Mouse (Mus musculus) intestine, postnatal 0 days (tissue): ENCODE data around the gene Rpl29. TPM values are rescaled to one million over a fixed set of nuclear protein-coding genes. Genes with fewer than 3 reads are reported as not detected.

Experiments used
- ATAC-seq: fragments of 200-750 bp; cut with Nextera tagmentation; 2 replicates; pipeline ENCODE4 v1.8.0; 2017; ENCODE audit warnings: mild to moderate bottlenecking, moderate TSS enrichment, moderate library complexity
- H3K27ac ChIP-seq: fragments of 300-500 bp; sonication (generic); 2 replicates; pipeline ENCODE4 v1.5.1; 2014; ENCODE audit warnings: mild to moderate bottlenecking, low read depth, low read length, moderate library complexity
- H3K27me3 ChIP-seq: fragments of 300-500 bp; sonication (generic); replicated peaks from 2 replicates; pipeline ENCODE4 v1.6.1; 2014; ENCODE audit warnings: low read length, mixed read lengths; ENCODE audit not compliant: control insufficient read depth, insufficient read depth
- H3K36me3 ChIP-seq: fragments of 300-500 bp; sonication (generic); 2 replicates; pipeline ENCODE4 v1.6.1; 2014; ENCODE audit warnings: mild to moderate bottlenecking, moderate library complexity; ENCODE audit not compliant: control insufficient read depth, insufficient read depth
- H3K4me1 ChIP-seq: fragments of 300-500 bp; sonication (generic); replicated peaks from 2 replicates; pipeline ENCODE4 v1.6.1; 2014; ENCODE audit warnings: antibody characterized with exemption, low read length, mixed read lengths; ENCODE audit not compliant: control insufficient read depth, insufficient read depth
- H3K4me2 ChIP-seq: fragments of 300-500 bp; sonication (generic); replicated peaks from 2 replicates; pipeline ENCODE4 v1.6.1; 2014; ENCODE audit warnings: low read depth, mild to moderate bottlenecking, moderate library complexity
- H3K4me3 ChIP-seq: fragments of 300-500 bp; sonication (generic); 2 replicates; pipeline ENCODE4 v1.5.1; 2014; ENCODE audit warnings: low read depth, low read length
- H3K9ac ChIP-seq: fragments of 300-500 bp; sonication (generic); 2 replicates; pipeline ENCODE4 v1.6.1; 2014; ENCODE audit warnings: mild to moderate bottlenecking, low read depth, low read length
- H3K9me3 ChIP-seq: fragments of 300-500 bp; sonication (generic); 2 replicates; pipeline ENCODE4 v1.6.1; 2016; ENCODE audit warnings: mixed run types; ENCODE audit not compliant: control insufficient read depth
- CTCF ChIP-seq: sonication (generic); IDR thresholded peaks from 2 replicates; pipeline ENCODE4 v1.5.1; 2016; ENCODE audit warnings: low read depth, mild to moderate bottlenecking, control low read depth, antibody characterized with exemption, moderate library complexity
- WGBS: fragments of 180-500 bp; shearing (Covaris S2); extraction: QIAGEN DNeasy Blood & Tissue Kit; methylation state at CpG from one replicate; pipeline ENCODE4 v1.1.7; 2014; 5-methylcytosine and 5-hydroxymethylcytosine counted together
- polyA plus RNA-seq: library from polyadenylated mRNA; unstranded; fragments of >200 nt; fragmentation: Nextera tagmentation; extraction: Ambion mirVana; gene quantifications from 2 replicates; pipeline ENCODE4 v1.2.1, GENCODE M21; 2015

Rpl29 gene
- polyA plus RNA-seq, 1 experiment from 2014 or later: 575 TPM

DNA sequence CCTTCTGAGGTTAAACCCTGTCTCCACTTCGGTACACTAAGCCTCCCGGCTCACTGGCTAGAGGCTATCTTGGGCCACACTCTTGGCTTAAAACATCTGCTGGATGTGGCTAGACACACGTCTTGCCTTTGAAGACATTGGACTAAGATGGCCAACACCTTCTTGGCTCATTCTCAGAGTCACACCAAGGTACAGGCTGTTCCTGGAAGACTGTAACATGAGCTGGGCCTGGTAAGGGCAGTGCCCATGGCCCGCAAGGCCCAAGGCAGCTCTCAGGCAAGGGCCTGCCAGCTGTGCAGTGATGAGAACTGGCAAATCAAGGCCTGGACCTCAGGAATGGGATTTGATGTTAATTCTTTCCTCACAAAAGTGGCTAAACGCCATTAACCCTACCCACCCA is 15.6 kb upstream of the Rpl29 start:
- H3K36me3 ChIP-seq: no peaks in the 10 kb centered on the region
- WGBS: 84% methylated on average over 5 of the region's 5 CpGs
- ATAC-seq: no peak
- H3K27ac ChIP-seq: no peak overlapping the region
- no peaks in the 10 kb centered on the region for H3K4me1 ChIP-seq
- no peaks in the 10 kb centered on the region for H3K27me3 ChIP-seq
- no peak for TF ChIP-seq CTCF
- no peaks in the 10 kb centered on the region for H3K9me3 ChIP-seq
- H3K4me2 ChIP-seq: no peak overlapping the region
- no peak overlapping the region for H3K4me3 ChIP-seq
- H3K9ac ChIP-seq: no peak overlapping the region

GRCm38 (mm10) chr9:106416826-106417225 is 12.4 kb upstream of the Rpl29 start:
- Histone ChIP-seq H3K4me2 (no peak overlapping the region), H3K9ac (no peak overlapping the region), H3K4me3 (no peak overlapping the region), H3K36me3 (no peaks in the 10 kb centered on the region), H3K27ac (no peak overlapping the region), H3K4me1 (no peaks in the 10 kb centered on the region), H3K27me3 (peaks cover 7% of the 10 kb centered on the region; the same call in 1 of the 2 replicates), H3K9me3 (no peaks in the 10 kb centered on the region)
- ATAC-seq: no peak
- TF ChIP-seq CTCF: no peak
- WGBS: 89% methylated on average over 6 of the region's 6 CpGs

DNA sequence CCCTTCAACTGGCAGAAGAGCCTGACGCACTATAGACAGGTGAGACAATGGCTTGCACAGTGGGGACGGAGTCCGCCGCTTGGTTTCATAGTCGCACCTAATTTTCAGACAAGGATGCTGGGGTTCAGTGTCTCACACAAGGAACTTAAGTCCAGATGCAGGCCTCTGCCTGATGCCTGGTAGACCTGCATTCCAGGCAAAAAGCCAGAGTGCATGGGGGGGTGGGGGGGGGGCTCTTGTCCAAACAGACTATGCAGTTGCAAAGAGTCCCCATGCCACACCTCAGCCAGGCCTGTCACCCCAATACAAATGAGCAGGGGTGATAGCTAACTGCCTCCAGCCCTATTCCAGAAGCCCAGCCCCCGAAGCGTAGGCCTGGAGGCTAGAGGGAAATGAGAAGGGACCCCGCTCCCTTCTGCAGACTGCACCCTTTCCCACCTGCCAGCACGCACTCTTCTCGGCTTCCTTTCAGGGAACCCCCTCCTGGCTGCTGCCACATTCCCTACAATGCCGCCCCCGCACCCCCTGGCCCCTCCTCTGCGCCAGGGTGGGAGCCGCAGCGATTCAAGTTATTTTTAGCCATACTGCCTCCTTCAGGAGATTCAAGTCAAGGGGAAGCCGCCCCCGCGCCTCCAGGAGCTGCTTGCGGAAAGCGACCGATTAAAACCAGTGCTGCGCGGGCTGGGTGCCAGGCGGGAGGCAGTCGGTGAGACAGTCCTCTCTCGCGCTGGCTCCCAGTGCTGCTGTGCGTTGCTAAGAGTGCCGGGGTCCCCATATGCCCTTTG is 11.2 kb upstream of the Rpl29 start:
- peak; percentile 17; the same call in 1 of the 2 replicates for ATAC-seq

DNA sequence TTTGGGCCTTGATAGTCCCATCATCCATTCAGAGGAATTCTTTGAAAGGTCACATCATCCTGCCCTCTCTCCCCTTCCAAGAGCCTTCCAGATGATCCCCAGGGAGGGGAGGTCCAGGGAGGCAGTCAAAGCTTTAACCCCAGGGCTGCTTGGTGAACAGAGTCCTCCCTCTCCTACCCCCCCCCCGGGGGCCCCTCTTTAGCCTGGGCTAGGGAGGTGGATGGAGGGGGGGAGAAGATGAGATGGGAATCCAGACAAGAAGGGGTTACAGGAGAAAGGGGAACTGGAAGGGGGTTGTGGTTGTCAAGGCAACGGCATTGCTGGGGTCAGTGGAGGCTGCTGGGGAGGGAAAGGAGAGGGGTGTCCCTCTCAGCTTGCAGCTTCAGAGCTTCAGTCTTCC is 8.6 kb upstream of the Rpl29 start:
- H3K4me1 ChIP-seq: no peaks in the 10 kb centered on the region
- no peaks in the 10 kb centered on the region for H3K36me3 ChIP-seq
- H3K9ac ChIP-seq: no peak overlapping the region
- H3K27me3 ChIP-seq: peaks cover 7% of the 10 kb centered on the region; the same call in 1 of the 2 replicates
- no peak overlapping the region for H3K27ac ChIP-seq
- no peak overlapping the region for H3K4me2 ChIP-seq
- ATAC-seq: no peak
- no peak overlapping the region for H3K4me3 ChIP-seq
- H3K9me3 ChIP-seq: no peaks in the 10 kb centered on the region
- WGBS: 10% methylated on average over 2 of the region's 2 CpGs
- TF ChIP-seq CTCF: no peak

More for the DNA sequence above, 11.2 kb upstream of the Rpl29 start:
- Histone ChIP-seq H3K4me3 (0 out of 2 replicates have a peak overlapping the region, but pooled peaks have one; percentile 7), H3K27ac (no peak overlapping the region), H3K4me1 (no peaks in the 10 kb centered on the region), H3K27me3 (peaks cover 7% of the 10 kb centered on the region; the same call in 1 of the 2 replicates), H3K9me3 (no peaks in the 10 kb centered on the region), H3K9ac (0 out of 2 replicates have a peak overlapping the region, but pooled peaks have one; percentile 11), H3K36me3 (no peaks in the 10 kb centered on the region), H3K4me2 (peak overlapping the region; percentile 56)
- WGBS: 20% methylated on average over 29 of the region's 29 CpGs
- peak; percentile 56 for TF ChIP-seq CTCF

DNA sequence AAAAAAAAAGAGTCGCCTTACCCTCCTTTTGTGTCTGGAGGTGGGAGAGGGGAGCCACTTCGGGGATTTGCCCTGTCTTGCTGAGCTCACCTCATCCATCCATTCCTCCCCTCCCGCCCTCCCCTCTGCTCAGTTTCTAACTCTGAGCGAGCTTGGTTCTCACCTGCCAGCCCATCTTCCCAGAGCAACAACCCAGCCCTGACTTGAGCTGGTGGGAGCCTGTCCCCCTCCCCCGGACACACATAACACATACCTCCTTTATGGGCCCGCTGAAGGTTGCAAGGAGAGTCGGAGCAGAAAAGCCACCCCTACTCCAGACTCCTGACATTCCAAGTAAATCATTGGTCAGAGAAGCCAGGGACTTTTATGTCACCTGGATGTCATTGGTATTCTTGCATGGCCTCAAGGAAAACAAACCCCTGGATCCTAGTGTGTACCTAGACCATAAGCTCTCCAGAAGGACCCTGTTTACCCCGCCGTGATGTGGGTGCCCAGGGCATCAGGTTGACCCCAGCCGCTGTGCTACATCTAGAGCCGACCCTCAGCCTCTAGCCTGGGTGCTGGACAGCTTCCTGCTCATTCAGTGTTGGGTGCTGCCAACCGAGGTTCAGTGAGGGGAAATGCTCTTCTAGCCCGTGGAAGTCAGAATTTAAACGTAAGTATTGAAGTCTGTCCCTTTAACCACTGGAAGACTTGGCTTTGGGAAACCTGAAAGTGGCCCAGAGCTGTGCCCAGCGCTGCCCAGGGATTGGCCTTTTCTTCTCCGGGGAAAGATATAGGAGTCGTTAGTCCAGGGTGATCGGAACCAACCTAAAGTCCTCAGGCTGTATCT is 8.0 kb upstream of the Rpl29 start:
- no peaks in the 10 kb centered on the region for H3K36me3 ChIP-seq
- TF ChIP-seq CTCF: no peak
- peak overlapping the region; percentile 40 for H3K4me2 ChIP-seq
- 19% methylated on average over 17 of the region's 18 CpGs for WGBS
- H3K4me3 ChIP-seq: no peak overlapping the region
- peaks cover 7% of the 10 kb centered on the region; the same call in 1 of the 2 replicates for H3K27me3 ChIP-seq
- no peaks in the 10 kb centered on the region for H3K4me1 ChIP-seq
- H3K9me3 ChIP-seq: no peaks in the 10 kb centered on the region
- ATAC-seq: peak; percentile 5; the same call in 1 of the 2 replicates
- no peak overlapping the region for H3K9ac ChIP-seq
- no peak overlapping the region for H3K27ac ChIP-seq

DNA sequence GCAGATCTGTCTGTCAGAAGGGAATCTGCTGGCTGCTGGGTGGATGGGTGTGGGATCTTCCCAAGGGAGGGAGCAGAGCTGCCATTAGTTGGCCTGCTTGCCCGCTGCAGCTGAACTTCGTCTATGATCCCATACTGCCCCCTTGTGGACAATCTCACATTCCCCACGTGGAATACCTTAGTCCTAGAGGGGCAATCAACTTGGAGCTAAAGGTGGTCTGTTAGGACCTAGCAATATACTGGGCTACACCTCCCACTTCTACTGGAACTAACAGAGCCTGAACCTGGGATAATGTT is 7.4 kb upstream of the Rpl29 start:
- WGBS: 1% methylated on average over 3 of the region's 3 CpGs
- no peak overlapping the region for H3K27ac ChIP-seq
- peak; percentile 58 for ATAC-seq
- H3K36me3 ChIP-seq: no peaks in the 10 kb centered on the region
- peak; percentile 99 for TF ChIP-seq CTCF
- no peak overlapping the region for H3K4me3 ChIP-seq
- H3K4me1 ChIP-seq: no peaks in the 10 kb centered on the region
- no peaks in the 10 kb centered on the region for H3K9me3 ChIP-seq
- H3K4me2 ChIP-seq: peak overlapping the region; percentile 40
- H3K27me3 ChIP-seq: peaks cover 7% of the 10 kb centered on the region; the same call in 1 of the 2 replicates
- no peak overlapping the region for H3K9ac ChIP-seq
